Mouse (Mus musculus): Measurements from ENCODE around the gene Wwc2.

Gene Wwc2

GRCm38 (mm10) chr8:47990911-47991820 is at the start of gene Wwc2:
Gene Wwc2, minus strand, starts transcription at chr8:47990924.
- in situ Hi-C loops (cut with MseI, MboI), result no loop called here

GRCm38 (mm10) chr8:48038261-48038934 is 47.7 kb upstream of the Wwc2 start:
- in situ Hi-C loops (cut with MseI, MboI), result no loop called here

GRCm38 (mm10) chr8:48032046-48032445 is 41.3 kb upstream of the Wwc2 start:
- in situ Hi-C loops (cut with MseI, MboI), result no loop called here

DNA sequence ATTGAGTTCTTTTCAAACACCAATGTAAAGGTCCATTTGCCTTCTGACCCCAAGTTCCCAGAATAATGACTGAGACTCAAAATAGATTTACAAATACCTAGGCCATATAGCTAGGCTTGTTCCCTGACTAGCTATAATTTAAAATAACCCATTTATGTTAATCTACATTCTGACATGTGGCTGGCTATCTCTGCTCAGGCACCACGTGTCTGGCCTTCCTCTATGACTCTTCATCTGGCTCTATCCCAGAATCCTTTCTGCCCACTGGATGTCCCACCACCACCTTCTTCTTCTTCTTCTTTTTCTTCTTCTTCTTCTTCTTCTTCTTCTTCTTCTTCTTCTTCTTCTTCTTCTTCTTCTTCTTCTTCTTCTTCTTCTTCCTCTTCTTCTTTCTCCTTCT is 39.9 kb upstream of the Wwc2 start:
- in situ Hi-C loops (cut with MseI, MboI), result no loop called here

GRCm38 (mm10) chr8:48026796-48027195 is 36.1 kb upstream of the Wwc2 start:
- in situ Hi-C loops (cut with MseI, MboI), result no loop called here

DNA sequence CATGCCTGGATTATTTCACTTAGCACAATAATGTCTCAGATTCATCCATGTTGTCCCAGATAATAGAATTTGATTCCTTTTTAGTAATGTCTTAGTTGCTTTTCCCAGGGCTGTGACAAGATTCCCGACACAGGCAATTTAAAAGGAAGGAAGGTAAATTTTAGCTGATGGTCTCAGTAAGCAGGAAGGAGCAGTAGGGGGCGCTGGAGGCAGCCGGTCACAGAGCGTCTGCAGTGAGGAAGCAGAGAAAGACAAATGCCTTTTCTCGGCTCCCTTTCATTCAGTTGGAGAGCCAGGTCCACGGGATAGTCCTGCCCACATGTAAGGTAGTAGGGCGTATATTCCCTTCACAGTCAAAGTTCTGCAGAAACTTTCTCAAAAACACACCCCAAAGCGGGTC is 32.5 kb upstream of the Wwc2 start:
- in situ Hi-C loops (cut with MseI, MboI), result no loop called here

DNA sequence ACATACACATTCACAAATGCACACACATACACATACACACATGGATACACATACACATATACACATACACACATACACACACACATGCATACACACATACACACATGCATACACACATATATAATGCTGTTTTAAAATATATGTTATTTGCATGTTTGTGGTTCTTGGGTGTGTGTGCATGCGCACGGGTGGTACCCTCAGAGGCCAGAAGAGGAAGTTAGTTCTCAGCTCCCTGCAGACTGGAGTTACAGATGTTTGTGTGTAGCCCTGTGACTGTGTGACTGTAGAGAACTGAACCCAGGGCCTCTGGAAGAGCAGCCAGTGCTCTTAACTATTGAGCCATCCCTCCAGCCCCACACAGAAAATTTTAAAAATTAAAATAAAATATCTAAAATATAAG is 29.0 kb upstream of the Wwc2 start:
- in situ Hi-C loops (cut with MseI, MboI), result loop anchor here in 1 of 2 experiments (10.0 kb wide), 1 partner anchor 145 kb away; no protein-coding TSS in a partner anchor

- in situ Hi-C loops (cut with MseI, MboI), result loop anchor here in 1 of 2 experiments (10.0 kb wide), 1 partner anchor 142 kb away; no protein-coding TSS in a partner anchor
Observed at GRCm38 (mm10) chr8:48016538-48016937, 25.8 kb upstream of the Wwc2 start.

DNA sequence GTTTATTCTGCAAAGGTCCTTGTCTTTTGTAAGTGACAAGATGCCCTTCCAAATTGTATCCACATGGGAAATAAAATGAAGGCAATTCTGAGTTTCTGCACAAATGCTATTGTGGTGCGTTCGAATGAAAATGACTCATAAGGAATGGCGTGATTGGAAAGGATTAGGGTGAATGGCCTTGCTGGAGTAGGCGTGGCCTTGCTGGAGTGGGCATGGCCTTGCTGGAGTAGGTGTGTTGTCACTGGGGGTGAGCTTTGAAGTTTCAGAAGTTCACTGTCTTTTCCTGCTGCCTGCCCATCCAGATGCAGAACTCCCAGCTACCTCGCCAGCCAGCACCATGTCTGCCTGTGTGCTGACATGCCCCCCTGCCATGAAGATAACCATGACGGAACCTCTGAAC is 23.7 kb upstream of the Wwc2 start:
- in situ Hi-C loops (cut with MseI, MboI), result loop anchor here in 1 of 2 experiments (10.0 kb wide), 1 partner anchor 140 kb away; no protein-coding TSS in a partner anchor

GRCm38 (mm10) chr8:48013281-48013680 is 22.6 kb upstream of the Wwc2 start:
- in situ Hi-C loops (cut with MseI, MboI), result loop anchor here in 1 of 2 experiments (10.0 kb wide), 1 partner anchor 138 kb away; no protein-coding TSS in a partner anchor

GRCm38 (mm10) chr8:48011871-48012270 is 21.1 kb upstream of the Wwc2 start:
- in situ Hi-C loops (cut with MseI, MboI), result loop anchor here in 1 of 2 experiments (10.0 kb wide), 1 partner anchor 137 kb away; no protein-coding TSS in a partner anchor

- in situ Hi-C loops (cut with MseI, MboI), result loop anchor here in 1 of 2 experiments (10.0 kb wide), 1 partner anchor 136 kb away; no protein-coding TSS in a partner anchor
Observed at GRCm38 (mm10) chr8:48010977-48011376, 20.3 kb upstream of the Wwc2 start.

GRCm38 (mm10) chr8:48009399-48009798 is 18.7 kb upstream of the Wwc2 start:
- in situ Hi-C loops (cut with MseI, MboI), result no loop called here

DNA sequence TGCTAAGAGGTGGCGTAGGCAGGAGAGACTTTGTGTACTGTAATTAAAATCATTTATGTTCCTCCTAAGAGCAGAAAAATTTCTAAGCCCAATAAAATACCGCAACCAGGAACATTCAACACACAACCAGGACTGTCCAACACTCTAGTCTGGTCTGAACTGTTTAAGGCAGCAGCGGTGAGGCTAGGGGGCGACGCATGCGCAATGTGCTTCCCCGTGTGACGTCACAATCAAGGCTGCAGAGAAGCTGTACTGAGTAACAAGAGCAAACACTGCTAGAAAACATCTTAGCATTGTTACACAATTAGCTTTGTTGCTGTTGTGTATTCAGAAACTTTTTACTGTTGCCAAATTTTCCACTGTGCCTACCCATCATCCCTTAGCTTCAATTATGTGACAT is 18.2 kb upstream of the Wwc2 start:
- in situ Hi-C loops (cut with MseI, MboI), result no loop called here

- in situ Hi-C loops (cut with MseI, MboI), result no loop called here
Observed at GRCm38 (mm10) chr8:48006869-48007268, 16.1 kb upstream of the Wwc2 start.

DNA sequence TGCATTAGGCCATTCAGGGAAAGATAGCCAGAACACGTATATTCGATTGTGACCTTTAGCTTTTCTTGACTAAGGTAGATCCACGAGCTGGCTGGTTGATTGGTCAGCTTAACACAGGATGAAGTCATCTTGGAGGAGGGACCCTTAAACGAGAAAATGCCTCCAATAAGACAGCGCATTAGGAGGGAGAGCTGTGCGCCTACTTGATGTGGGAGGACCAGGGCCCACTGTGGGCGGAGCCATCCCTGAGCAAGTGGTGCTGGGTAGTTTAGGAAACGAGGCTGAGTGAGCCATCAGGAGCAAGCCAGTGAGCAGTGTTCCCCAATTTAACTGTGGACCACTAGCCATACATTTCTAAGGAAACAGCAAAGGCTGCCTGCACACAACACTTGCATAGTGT is 11.8 kb upstream of the Wwc2 start:
- in situ Hi-C loops (cut with MseI, MboI), result no loop called here

GRCm38 (mm10) chr8:48001395-48001794 is 10.7 kb upstream of the Wwc2 start:
- in situ Hi-C loops (cut with MseI, MboI), result no loop called here

DNA sequence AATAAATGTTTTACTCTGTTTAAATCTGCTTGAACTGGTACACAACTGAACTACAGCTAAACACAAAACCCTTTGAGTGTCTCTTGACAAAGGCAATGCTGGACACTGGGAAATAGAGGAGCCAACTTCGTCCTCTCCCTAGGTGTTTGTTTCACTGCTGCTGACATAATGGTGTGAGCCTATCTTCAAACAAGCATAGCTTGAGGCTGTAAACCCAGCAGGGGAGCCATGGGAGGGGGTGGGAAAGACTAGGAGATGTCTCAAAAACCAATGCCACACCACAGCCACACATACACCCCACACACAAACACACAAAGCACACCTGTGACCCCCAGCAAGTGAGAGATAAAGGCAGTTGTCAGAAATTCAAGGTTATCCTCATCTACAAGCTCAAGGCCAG is 6.0 kb upstream of the Wwc2 start:
- in situ Hi-C loops (cut with MseI, MboI), result no loop called here

- in situ Hi-C loops (cut with MseI, MboI), result no loop called here
Observed at GRCm38 (mm10) chr8:47996126-47996525, 5.4 kb upstream of the Wwc2 start.

DNA sequence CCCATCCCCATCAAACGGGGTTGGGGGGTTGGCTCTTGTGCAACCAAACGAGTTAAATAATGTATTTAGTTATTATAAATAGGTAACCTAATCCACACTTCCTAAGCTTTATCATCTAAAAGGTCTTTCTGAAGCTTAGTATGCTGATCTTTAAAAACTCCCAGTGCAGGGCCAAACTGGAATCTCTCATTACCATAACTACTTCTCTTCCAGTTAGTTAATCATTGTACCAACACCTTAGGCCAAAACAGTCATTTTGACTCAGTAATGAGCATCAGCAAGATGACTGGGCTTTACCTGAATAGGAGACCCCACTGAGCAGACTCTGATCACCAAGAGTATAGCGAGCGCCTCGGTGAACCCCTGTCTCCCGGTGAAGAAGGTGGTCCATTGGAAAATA is 4.7 kb upstream of the Wwc2 start:
- in situ Hi-C loops (cut with MseI, MboI), result no loop called here

DNA sequence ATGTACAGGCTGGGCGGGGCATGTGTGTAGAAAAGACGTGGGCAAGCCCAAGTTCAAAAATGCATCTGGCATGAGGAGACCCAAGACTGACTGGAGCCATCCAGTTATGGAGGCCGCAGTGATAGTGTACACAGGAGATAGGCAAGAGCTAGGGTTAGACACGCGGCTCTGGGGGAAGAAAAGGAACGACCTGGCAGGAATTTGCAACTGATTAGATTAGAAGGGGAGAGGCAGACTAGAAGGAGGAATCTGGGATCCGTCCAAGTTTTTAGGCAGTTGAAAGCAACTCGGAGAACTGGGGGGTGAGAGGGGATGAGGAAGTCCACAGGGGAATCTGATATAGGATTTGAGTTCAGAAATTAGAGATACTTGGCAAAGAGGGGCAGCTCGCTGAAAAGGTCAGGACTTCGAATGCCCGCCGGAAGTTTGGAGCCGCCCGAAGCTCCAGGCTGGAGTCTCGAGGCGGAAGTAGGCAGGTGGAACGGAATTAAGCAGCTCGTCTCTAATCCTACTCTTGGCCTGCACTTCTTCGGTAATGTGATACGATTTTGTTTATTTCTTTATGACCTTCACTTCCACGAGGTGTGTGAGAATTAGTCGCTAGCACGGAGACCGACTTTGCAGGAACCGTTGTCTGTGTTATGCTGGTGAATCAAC is 4.0 kb upstream of the Wwc2 start:
- in situ Hi-C loops (cut with MseI, MboI), result no loop called here

- in situ Hi-C loops (cut with MseI, MboI), result no loop called here
Observed at GRCm38 (mm10) chr8:47990386-47990772, 345 bp downstream of the Wwc2 start.

Data from mouse trophoblast stem cell (cell line).